Mouse (Mus musculus) megakaryocyte, embryonic 14.5 days (primary cell): ENCODE results near the gene Nlrc3.
"Not testable (repeated sequence)": the region's sequence is repeated elsewhere in the genome, so short reads cannot be mapped to it uniquely, and the experiment has no call there.

Experiments used
- FLI1 ChIP-seq: IDR thresholded peaks from 2 replicates; pipeline ENCODE4 v1.6.1; 2012; ENCODE audit warnings: low read length, inconsistent platforms, mixed read lengths
- GATA1 ChIP-seq: IDR thresholded peaks from 3 replicates; pipeline ENCODE4 v1.6.1; 2012; ENCODE audit warnings: mixed read lengths, low read length, inconsistent platforms, borderline replicate concordance

DNA sequence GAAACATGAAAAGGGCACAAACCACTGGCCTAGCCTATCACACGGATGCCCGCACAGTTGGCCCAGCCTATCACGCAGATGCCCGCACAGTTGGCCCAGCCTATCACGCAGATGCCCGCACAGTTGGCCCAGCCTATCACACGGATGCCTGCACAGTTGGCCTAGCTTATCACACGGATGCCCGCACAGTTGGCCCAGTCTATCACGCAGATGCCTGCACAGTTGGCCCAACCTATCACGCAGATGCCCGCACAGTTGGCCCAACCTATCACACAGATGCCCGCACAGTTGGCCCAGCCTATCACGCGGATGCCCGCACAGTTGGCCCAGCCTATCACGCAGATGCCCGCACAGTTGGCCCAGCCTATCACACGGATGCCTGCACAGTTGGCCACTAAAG, 2.0 kb downstream of the Nlrc3 start:
- not testable (repeated sequence) for TF ChIP-seq FLI1, GATA1
